ENCODE assay signal across 11 mouse cellular contexts in genomic region chr4:133027721-133028120, GRCm38 (mm10).
"Had no signal": no experiment of that assay in that cellular context is flagged by ENCODE, and none has a peak within 500 bp of the region (broad histone marks: within the 10 kb centered on the region; RNA-seq: fewer than 3 reads in every experiment).

No protein-coding gene starts in this region.

- H3K9me3 ChIP-seq: limb, embryonic 13.5 days; midbrain, embryonic 12.5 days; neural tube, embryonic 12.5 days had no signal

- H3K9ac ChIP-seq: limb, embryonic 13.5 days; liver, embryonic 14.5 days; midbrain, embryonic 12.5 days; neural tube, embryonic 12.5 days had no signal

- DNase-seq: kidney, adult 8-10 months; kidney, postnatal 4 days; left cerebral cortex, postnatal 4 days; lung, adult 18-20 months; right cerebral cortex, postnatal 14 days; thymus, postnatal 4 days had no signal

- H3K36me3 ChIP-seq: midbrain, embryonic 12.5 days; neural tube, embryonic 12.5 days had no signal

- H3K27ac ChIP-seq: liver, embryonic 14.5 days; midbrain, embryonic 12.5 days; neural tube, embryonic 12.5 days had no signal

- H3K4me3 ChIP-seq: layer of hippocampus, adult 2 months; limb, embryonic 13.5 days; midbrain, embryonic 12.5 days; neural tube, embryonic 12.5 days had no signal

- H3K27me3 ChIP-seq: limb, embryonic 13.5 days; neural tube, embryonic 12.5 days had no signal

- H3K4me2 ChIP-seq: limb, embryonic 13.5 days; midbrain, embryonic 12.5 days; neural tube, embryonic 12.5 days had no signal
